Mouse (Mus musculus) gastrocnemius, postnatal 4 days (tissue): ENCODE measurements around the gene Kcnd2. TPM values are rescaled to one million over a fixed set of nuclear protein-coding genes. Genes with fewer than 3 reads are reported as not detected.
"Not testable (repeated sequence)": the region's sequence is repeated elsewhere in the genome, so short reads cannot be mapped to it uniquely, and the experiment has no call there.

Experiments
- DNase-seq, 2 experiments: peaks; one replicate each; pipeline ENCODE4 v3.0.0; 2021 to 2022; ENCODE audit warnings: low spot score in 2 of 2, mixed read lengths in 2 of 2
- long read RNA-seq, 2 experiments: library from polyadenylated mRNA; stranded (forward); transcript quantifications; one replicate each; pipeline ENCODE4 v2.0.0; 2021
- total RNA-seq, 2 experiments: library from RNA; stranded (reverse); gene quantifications; 2 replicates each; pipeline ENCODE4 v1.2.3; 2021

Kcnd2 gene
- total RNA-seq, result under 1 TPM; 0.25 to 0.57 TPM
- long read RNA-seq, experiment 1, result 0 reads
- long read RNA-seq, experiment 2, result 0 reads

DNA sequence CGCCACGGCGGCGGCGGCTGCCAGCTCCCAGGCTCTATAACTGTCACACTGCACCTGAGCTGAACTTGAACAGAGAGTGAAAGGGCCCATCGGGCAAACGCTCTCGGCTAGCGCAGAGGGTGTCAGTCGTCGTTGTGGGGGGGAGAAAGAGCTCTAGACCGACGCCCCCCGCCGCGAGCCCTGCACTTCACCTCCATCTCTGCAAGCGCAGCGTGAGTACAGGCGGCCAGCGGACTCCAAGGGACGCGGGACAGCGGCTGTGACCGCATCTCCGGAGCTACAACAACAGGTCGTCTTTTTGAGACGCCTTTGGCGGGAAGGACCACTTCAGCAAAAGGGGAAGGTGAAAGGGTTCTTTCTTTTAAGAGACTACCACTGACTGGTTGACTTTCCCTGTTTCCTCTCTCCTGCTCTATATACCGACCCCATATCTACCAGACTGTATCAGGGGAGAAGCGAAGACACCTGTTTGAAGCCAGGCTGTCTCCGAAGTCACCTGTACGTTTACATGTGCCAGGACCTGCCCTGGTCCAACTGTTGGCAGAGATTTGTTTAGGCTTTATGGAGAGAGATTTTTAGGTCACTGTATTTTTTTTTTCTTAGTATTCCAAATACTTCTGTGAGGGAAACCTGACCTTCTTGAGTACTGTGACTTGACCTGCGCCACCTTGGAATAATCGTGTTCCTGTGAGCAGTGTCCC is at the start of gene Kcnd2:
Gene Kcnd2, plus strand, starts transcription at position 13 of the 701 bp plus-strand sequence.
- no peak for DNase-seq

- no peak for DNase-seq
Measured at GRCm38 (mm10) chr6:21166611-21167010, 48.7 kb upstream of the Kcnd2 start.

GRCm38 (mm10) chr6:21195341-21195740 is 20.0 kb upstream of the Kcnd2 start:
- DNase-seq, result no peak

GRCm38 (mm10) chr6:21213865-21214672 is 1.2 kb upstream of the Kcnd2 start:
- peak in 1 of 2 experiments; percentile 60 for DNase-seq

DNA sequence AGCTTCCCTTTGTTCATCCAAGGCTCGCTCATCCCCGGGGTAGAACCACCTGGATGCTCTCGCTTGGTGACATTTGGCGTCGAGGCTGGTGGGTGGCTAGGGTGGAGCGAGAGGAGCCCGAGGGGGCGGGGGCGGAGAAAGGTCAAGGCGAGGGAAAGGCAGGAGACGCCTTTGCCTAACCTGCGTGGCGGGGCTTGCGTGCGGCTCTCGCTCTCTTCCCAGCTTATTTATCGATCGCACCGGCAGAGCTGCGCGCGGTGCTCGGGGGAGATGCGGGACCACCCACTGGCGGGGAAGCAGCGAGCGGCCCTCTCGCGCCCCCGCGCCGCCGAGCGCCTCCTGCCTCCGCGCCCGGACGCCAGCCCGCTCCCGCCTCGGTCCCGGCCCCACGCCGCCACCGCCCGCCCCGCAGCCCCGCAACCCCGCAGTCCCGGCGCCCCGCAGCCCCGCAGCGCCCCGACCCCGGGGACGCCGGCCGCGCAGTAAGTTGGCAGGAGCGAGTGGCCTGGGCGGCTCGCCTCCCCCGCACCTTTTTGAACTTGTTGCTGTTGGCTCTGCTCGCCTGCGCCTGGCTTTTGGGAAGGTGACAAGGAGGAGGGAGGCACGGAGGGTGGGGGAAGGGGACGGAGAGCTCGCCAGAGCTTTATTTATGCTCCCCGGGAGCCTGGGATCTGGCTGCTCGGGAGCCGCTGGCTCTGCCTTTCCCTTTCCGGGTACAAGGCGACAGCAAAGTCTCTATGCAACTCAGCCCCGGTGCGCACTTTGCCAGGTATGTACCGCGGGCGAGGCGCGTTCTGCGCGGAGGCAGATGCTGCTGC is 421 bp upstream of the Kcnd2 start:
- DNase-seq, result peak; percentile 16 to 25

- no peak for DNase-seq
Measured at GRCm38 (mm10) chr6:21216206-21217020, 1.1 kb downstream of the Kcnd2 start.

DNA sequence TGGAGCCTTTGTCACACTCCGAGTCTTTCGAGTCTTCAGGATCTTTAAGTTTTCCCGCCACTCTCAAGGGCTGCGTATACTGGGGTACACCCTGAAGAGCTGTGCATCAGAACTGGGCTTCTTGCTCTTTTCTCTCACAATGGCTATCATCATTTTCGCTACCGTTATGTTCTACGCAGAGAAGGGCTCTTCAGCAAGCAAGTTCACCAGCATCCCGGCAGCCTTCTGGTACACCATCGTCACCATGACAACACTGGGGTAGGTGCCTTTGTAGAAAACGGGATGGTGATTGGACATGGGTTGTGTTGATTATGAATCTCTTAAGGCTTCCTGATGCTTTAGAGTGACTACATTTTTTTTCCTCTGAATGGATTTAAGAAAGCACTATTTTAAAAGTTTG is 1.9 kb downstream of the Kcnd2 start:
- DNase-seq, result no peak

DNA sequence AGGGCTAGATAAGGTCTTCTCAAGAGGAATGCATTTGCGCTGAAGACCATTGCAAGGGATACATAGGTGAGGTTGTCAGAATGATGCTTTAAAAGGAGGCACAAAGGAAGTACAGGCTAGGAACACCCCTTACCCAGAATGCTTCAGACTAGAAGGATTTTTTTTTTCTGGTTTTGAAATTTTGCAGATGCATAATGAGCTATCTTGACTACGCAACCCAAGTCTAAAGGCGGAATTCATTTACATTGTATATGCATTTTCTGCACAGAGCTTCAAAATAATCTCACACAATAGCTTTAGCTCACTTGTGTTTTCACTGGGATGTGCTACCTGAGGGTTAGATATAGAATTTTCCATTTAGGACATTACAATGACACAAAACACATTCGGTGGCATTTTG is 10.8 kb downstream of the Kcnd2 start:
- no peak for DNase-seq

DNA sequence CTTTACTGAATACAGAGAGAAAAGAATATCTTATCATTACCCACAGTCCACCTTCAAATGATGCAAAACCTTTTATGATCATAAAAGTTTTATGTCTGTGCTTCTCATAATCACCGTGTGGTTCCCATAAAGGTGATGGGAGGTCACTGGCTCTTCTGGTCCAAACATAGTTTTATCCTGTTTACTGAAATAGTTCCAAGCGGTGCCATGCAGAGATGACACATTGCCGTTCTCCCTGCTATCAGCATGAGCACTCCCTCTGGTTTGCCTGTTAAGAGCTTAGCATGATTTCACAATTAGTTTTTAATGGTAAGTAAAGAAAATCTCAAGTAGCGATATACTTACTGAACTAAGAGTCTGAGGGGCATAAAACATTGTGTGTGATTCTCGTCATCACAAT is 43.7 kb downstream of the Kcnd2 start:
- no peak for DNase-seq

- DNase-seq, result no peak
Measured at GRCm38 (mm10) chr6:21267897-21268296, 52.6 kb downstream of the Kcnd2 start.

- DNase-seq, result no peak
Measured at GRCm38 (mm10) chr6:21277343-21277933, 62.1 kb downstream of the Kcnd2 start.

DNA sequence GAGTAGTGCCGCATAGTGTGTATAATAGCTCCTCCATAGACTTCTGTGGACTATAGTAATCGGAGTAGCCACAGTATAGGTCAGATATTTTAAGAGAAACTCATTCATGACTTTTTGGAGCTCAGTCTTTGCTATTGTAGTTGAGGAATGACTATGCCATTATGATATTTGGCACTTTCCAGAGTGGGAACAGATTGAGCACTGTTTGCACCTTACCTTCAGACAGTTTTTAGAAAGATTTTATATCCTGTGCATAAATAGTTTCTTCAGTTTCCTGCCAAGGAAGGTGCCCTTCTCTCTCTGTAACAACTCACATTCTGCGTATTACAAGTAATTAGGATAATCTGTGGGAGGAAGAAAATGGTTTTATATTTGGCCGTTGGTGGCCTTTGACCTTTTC is 89.6 kb downstream of the Kcnd2 start:
- DNase-seq, result no peak

DNA sequence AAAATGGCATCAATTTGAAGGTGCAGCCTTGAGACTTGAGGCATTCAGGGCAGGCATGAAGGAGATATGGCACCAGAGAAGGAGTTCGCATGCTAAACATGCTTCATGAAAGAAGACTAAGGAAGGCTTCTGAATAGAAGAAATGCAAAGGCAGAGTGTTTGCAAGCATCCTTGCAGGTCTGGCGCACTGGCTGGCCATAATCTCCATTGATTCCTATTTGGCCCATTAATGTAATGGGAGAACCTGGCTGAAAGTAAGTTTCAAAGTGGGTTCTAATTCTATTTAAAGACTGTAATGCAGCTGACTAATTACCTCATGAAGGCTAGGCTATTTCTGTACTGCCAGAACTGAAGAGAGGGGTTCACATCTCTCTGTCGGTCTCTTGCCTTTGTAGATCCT is 94.9 kb downstream of the Kcnd2 start:
- DNase-seq, result no peak

GRCm38 (mm10) chr6:21321407-21321806 is 106.1 kb downstream of the Kcnd2 start:
- no peak for DNase-seq

- DNase-seq, result no peak
Measured at GRCm38 (mm10) chr6:21322211-21322610, 106.9 kb downstream of the Kcnd2 start.

- DNase-seq, result no peak
Measured at GRCm38 (mm10) chr6:21325251-21325650, 109.9 kb downstream of the Kcnd2 start.

GRCm38 (mm10) chr6:21327081-21327737 is 111.9 kb downstream of the Kcnd2 start:
- no peak for DNase-seq

- not testable (repeated sequence) for DNase-seq
Measured at GRCm38 (mm10) chr6:21385298-21385697, 170.0 kb downstream of the Kcnd2 start.

- DNase-seq, result no peak
Measured at GRCm38 (mm10) chr6:21391776-21392175, 176.5 kb downstream of the Kcnd2 start.

DNA sequence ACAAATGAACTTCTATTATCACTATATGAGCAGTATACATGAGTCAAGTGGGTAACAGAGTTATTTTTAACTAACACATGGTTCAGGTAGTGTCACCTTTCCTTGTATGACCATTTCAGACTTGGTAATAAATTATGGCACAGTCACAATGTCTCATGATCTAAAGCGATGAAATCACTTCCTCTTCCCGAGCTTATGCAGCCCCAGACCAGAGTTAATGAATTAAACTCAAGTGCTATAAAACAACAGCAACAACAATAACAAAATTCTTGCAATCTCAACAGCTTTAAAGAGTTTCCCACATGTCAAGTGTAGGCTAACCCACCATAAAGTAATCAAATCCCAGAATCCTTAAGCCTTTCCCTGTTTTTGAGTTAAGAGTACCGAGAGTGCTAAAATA is 198.4 kb downstream of the Kcnd2 start:
- DNase-seq, result no peak
